In the genomic region with DNA sequence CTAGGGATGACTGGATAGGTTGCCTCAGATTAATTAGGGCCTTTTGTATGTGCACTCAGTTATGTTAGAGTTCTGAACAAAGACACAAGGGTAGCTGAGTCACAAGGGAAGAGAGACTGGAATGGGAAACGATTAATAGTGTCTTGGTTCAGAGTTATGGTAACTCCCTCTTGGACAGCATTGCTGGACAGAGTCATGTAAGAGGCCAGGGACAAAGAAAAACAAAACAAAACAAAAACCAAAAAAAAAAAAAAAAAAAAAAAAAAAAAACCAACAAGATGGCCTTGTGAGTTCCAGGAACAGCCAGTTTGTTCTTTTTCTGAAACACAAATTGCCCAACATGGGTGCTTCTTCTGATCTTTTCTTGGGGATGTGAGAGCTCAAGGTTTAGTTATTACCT, we compare ENCODE assay signal across 22 mouse cellular contexts. TPM values are rescaled to one million over a fixed set of nuclear protein-coding genes. Genes with fewer than 3 reads are reported as not detected.
A peak's percentile ranks its signal among the peaks of the same experiment; 100 is the strongest.
DNase-seq lines count a peak whose midpoint lies in the region; ATAC-seq and TF ChIP-seq lines count a peak whose summit lies in the region.
"Had no signal": no experiment of that assay in that cellular context is flagged by ENCODE, and none has a peak within 500 bp of the region (broad histone marks: within the 10 kb centered on the region; RNA-seq: fewer than 3 reads in every experiment).

No protein-coding gene starts in this region.

- 16% methylated on average over 1 of the region's 1 CpGs for WGBS in liver, adult 2 months
- 65% methylated on average over 1 of the region's 1 CpGs for WGBS in liver, embryonic 11.5 days
- 57% methylated on average over 1 of the region's 1 CpGs for WGBS in midbrain, embryonic 11.5 days
- WGBS in midbrain, embryonic 15.5 days: 72% methylated on average over 1 of the region's 1 CpGs

- peaks cover 24% of the 10 kb centered on the region for H3K79me2 ChIP-seq in liver, adult 2 months (ENCODE audit: control insufficient read depth, insufficient read depth, low read length)

- TF ChIP-seq POLR2A in liver, adult 2 months (IDR thresholded peaks at IDR 0.05; ENCODE audit: extremely low read depth, insufficient read depth, low read length): no peak

- no peak overlapping the region for H3K4me2 ChIP-seq in liver, embryonic 11.5 days
- no peak overlapping the region for H3K4me2 ChIP-seq in midbrain, embryonic 11.5 days
- no peak overlapping the region for H3K4me2 ChIP-seq in midbrain, embryonic 15.5 days
- H3K4me2 ChIP-seq: forebrain, embryonic 13.5 days; heart, embryonic 11.5 days; hindbrain, embryonic 12.5 days; hindbrain, embryonic 15.5 days had no signal

- TF ChIP-seq CTCF in liver, adult 2 months (IDR thresholded peaks at IDR 0.05; ENCODE audit: low read depth, low read length): no peak

- ATAC-seq in liver, embryonic 11.5 days (replicated peaks; ENCODE audit: low FRiP score): no peak
- ATAC-seq in midbrain, embryonic 11.5 days (ENCODE audit: low FRiP score): no peak
- no peak for ATAC-seq in midbrain, embryonic 15.5 days (replicated peaks)
- ATAC-seq: forebrain, embryonic 13.5 days; forebrain, embryonic 16.5 days had no signal

- peak; percentile 93 for DNase-seq in liver, adult 2 months (ENCODE audit: extremely low read depth, low read depth, low spot score)
- DNase-seq in liver, embryonic 11.5 days (ENCODE audit: low spot score): no peak
- DNase-seq in midbrain, embryonic 11.5 days (ENCODE audit: low spot score, missing footprints): peak; percentile 33
- peak; percentile 46 for DNase-seq in skeletal muscle tissue, adult 2 months (ENCODE audit: low read depth, low spot score)
- DNase-seq in thymus, postnatal 10 days (ENCODE audit: low spot score in 2 of 2): no peak
- DNase-seq: adrenal gland, adult 8-10 months; adrenal gland, postnatal 25 days; B cell, adult 2 months; cerebellum, adult 11-12 months; cerebellum, adult 8-10 months; cerebellum, postnatal 10 days; gastrocnemius, adult 2 months; gastrocnemius, postnatal 14 days had no signal

- H3K9ac ChIP-seq in liver, adult 2 months (ENCODE audit: low read depth, low read length): peak overlapping the region; percentile 57
- no peak overlapping the region for H3K9ac ChIP-seq in liver, embryonic 11.5 days (ENCODE audit: low read depth, low read length)
- no peak overlapping the region for H3K9ac ChIP-seq in midbrain, embryonic 11.5 days (ENCODE audit: low read length)
- no peak overlapping the region for H3K9ac ChIP-seq in midbrain, embryonic 15.5 days
- H3K9ac ChIP-seq: forebrain, embryonic 13.5 days; hindbrain, embryonic 12.5 days; hindbrain, embryonic 15.5 days had no signal

- H3K27me3 ChIP-seq in liver, adult 2 months (ENCODE audit: control insufficient read depth, insufficient read depth, low read length): no peaks in the 10 kb centered on the region
- no peaks in the 10 kb centered on the region for H3K27me3 ChIP-seq in liver, embryonic 11.5 days (replicated peaks; ENCODE audit: control insufficient read depth, insufficient read depth, low read length)
- H3K27me3 ChIP-seq in midbrain, embryonic 11.5 days (ENCODE audit: control insufficient read depth, insufficient read depth, low read length): no peaks in the 10 kb centered on the region
- H3K27me3 ChIP-seq in midbrain, embryonic 15.5 days (replicated peaks): no peaks in the 10 kb centered on the region
- H3K27me3 ChIP-seq: CH12.LX; forebrain, embryonic 13.5 days; hindbrain, embryonic 12.5 days; hindbrain, embryonic 15.5 days had no signal

- H3K4me3 ChIP-seq in liver, adult 2 months (ENCODE audit: insufficient read depth, low read depth, low read length): peak overlapping the region; percentile 6; the same call in 1 of the 2 replicates
- H3K4me3 ChIP-seq in liver, embryonic 11.5 days (ENCODE audit: low read depth, low read length): no peak overlapping the region
- H3K4me3 ChIP-seq in midbrain, embryonic 11.5 days (ENCODE audit: low read depth, low read length): no peak overlapping the region
- H3K4me3 ChIP-seq in midbrain, embryonic 15.5 days: no peak overlapping the region
- H3K4me3 ChIP-seq: forebrain, embryonic 10.5 days; forebrain, embryonic 13.5 days; gastrocnemius, adult 2 months; hindbrain, embryonic 12.5 days; hindbrain, embryonic 15.5 days had no signal

- H3K27ac ChIP-seq in liver, adult 2 months (replicated peaks; ENCODE audit: insufficient read depth, low read depth, low read length): peak overlapping the region; percentile 100
- no peak overlapping the region for H3K27ac ChIP-seq in liver, embryonic 11.5 days (ENCODE audit: low read depth, low read length)
- no peak overlapping the region for H3K27ac ChIP-seq in midbrain, embryonic 11.5 days (ENCODE audit: low read depth, low read length)
- no peak overlapping the region for H3K27ac ChIP-seq in midbrain, embryonic 15.5 days
- H3K27ac ChIP-seq: forebrain, embryonic 10.5 days; forebrain, embryonic 13.5 days; gastrocnemius, adult 2 months; hindbrain, embryonic 12.5 days; hindbrain, embryonic 15.5 days had no signal

- H3K9me3 ChIP-seq in liver, embryonic 11.5 days (ENCODE audit: control insufficient read depth, low read length): no peaks in the 10 kb centered on the region
- no peaks in the 10 kb centered on the region for H3K9me3 ChIP-seq in midbrain, embryonic 11.5 days (ENCODE audit: control insufficient read depth, low read length)
- no peaks in the 10 kb centered on the region for H3K9me3 ChIP-seq in midbrain, embryonic 15.5 days
- H3K9me3 ChIP-seq: forebrain, embryonic 10.5 days; forebrain, embryonic 13.5 days; G1E; hindbrain, embryonic 12.5 days; hindbrain, embryonic 15.5 days had no signal

- peaks cover 20% of the 10 kb centered on the region for H3K36me3 ChIP-seq in liver, adult 2 months (ENCODE audit: control insufficient read depth, insufficient read depth, low read length)
- no peaks in the 10 kb centered on the region for H3K36me3 ChIP-seq in liver, embryonic 11.5 days (ENCODE audit: control insufficient read depth, insufficient read depth, low read length)
- H3K36me3 ChIP-seq in midbrain, embryonic 11.5 days (ENCODE audit: control insufficient read depth, insufficient read depth, low read length): no peaks in the 10 kb centered on the region
- H3K36me3 ChIP-seq in midbrain, embryonic 15.5 days (replicated peaks): no peaks in the 10 kb centered on the region
- H3K36me3 ChIP-seq: forebrain, embryonic 10.5 days; G1E; hindbrain, embryonic 12.5 days; hindbrain, embryonic 15.5 days had no signal

- H3K4me1 ChIP-seq in liver, adult 2 months (ENCODE audit: control insufficient read depth, insufficient read depth, low read length): peaks cover 46% of the 10 kb centered on the region
- H3K4me1 ChIP-seq in liver, embryonic 11.5 days (replicated peaks; ENCODE audit: control insufficient read depth, insufficient read depth, low read length): no peaks in the 10 kb centered on the region
- no peaks in the 10 kb centered on the region for H3K4me1 ChIP-seq in midbrain, embryonic 11.5 days (ENCODE audit: control insufficient read depth, insufficient read depth, low read length)
- H3K4me1 ChIP-seq in midbrain, embryonic 15.5 days: peaks cover 5% of the 10 kb centered on the region; the same call in 1 of the 2 replicates
- H3K4me1 ChIP-seq: forebrain, embryonic 10.5 days; forebrain, embryonic 13.5 days had no signal

RNA-seq across cellular contexts. Expression of gene Plcxd2, which starts 23.8 kb away (rescaled TPM):
- total RNA-seq in liver, adult 2 months (2014; rRNA removed): 40.7 and 43.6 TPM in 2 replicates
- polyA plus RNA-seq in liver, adult 2 months (2012; rRNA removed): 20.2 and 20.8 TPM in 2 replicates
- 3.5 and 3.8 TPM in 2 replicates for polyA plus RNA-seq in liver, embryonic 11.5 days (2014; fragmentation: Nextera tagmentation; extraction: Ambion mirVana)
- 3.1 and 3.4 TPM in 2 replicates for polyA plus RNA-seq in midbrain, embryonic 11.5 days (2014; fragmentation: Nextera tagmentation; extraction: Ambion mirVana)
- 12.4 and 12.9 TPM in 2 replicates for polyA plus RNA-seq in midbrain, embryonic 15.5 days (2015; fragmentation: Nextera tagmentation; extraction: Ambion mirVana)
- total RNA-seq: CH12.LX had no signal
- polyA plus RNA-seq: G1E had no signal

RNA-seq across cellular contexts. Expression of gene Phldb2, which starts 32.8 kb away (rescaled TPM):
- 51.2 and 58.3 TPM in 2 replicates for total RNA-seq in liver, adult 2 months (2014; rRNA removed)
- 19.1 and 20.0 TPM in 2 replicates for polyA plus RNA-seq in liver, adult 2 months (2012; rRNA removed)
- 24.3 and 25.9 TPM in 2 replicates for polyA plus RNA-seq in liver, embryonic 11.5 days (2014; fragmentation: Nextera tagmentation; extraction: Ambion mirVana)
- 28.2 and 29.0 TPM in 2 replicates for polyA plus RNA-seq in midbrain, embryonic 11.5 days (2014; fragmentation: Nextera tagmentation; extraction: Ambion mirVana)
- 7.8 and 9.1 TPM in 2 replicates for polyA plus RNA-seq in midbrain, embryonic 15.5 days (2015; fragmentation: Nextera tagmentation; extraction: Ambion mirVana)
- total RNA-seq: CH12.LX had no signal
- polyA plus RNA-seq: G1E had no signal

Comparison
In these comparisons a context has a peak if more than half of its experiments do, and no peak if none do; other contexts are left out.
1. DNase-seq: peak in liver, adult 2 months (single experiment), midbrain, embryonic 11.5 days (single experiment) and skeletal muscle tissue, adult 2 months (single experiment); none in liver, embryonic 11.5 days (single experiment) and thymus, postnatal 10 days (0 of 2).